Mouse (Mus musculus): Measurements from ENCODE around the gene Dlx4. TPM values are rescaled to one million over a fixed set of nuclear protein-coding genes. Genes with fewer than 3 reads are reported as not detected.

Gene Dlx4
- total and polyA plus RNA-seq, 3 experiments: 0.04 TPM; not detected in 2

DNA sequence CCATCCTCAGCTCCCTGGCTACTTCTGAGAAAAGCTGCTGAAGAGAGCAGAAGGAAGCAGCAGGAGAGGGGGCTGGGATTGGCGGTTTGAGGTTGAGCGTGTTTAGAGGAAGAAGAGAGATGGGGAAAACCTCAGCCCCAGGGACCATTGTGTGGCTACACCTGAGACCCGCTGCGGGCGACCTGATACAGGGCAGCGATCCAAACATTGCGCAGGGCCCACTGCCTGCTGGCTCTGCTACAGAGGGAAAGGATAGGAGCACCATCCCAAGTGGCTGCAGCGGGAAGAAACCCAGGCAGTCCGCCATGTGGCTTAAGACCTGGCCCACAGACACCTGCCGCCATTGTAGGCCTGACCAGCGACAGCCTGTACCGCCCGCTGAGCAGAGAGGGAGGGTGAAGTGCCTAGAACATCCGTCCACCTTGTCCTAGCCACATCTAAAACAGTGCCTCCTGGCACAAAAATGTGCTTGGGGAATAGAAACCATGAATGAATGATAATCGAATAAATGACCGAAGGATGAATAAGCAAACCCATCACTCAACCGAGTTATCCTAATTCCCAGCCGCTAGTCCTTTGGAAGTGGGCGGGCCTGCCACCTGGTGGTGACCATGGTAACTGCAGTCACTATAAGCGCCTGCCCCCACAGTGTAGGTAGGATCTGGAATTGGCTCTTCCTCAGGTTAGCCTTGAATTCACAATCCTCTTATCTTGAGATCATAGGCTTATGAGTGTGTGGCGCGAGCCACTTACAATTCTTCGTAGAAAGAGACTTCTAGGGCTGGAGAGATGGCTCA, 39.4 kb downstream of the Dlx4 start:
- Histone ChIP-seq H3K79me2 (replicated peaks; ENCODE audit: control insufficient read depth, insufficient read depth, low read length) (no peaks in the 10 kb centered on the region), H3K9ac (ENCODE audit: low read depth, low read length) (no peak overlapping the region), H3K4me1 (ENCODE audit: control insufficient read depth, insufficient read depth, low read length) (peaks cover 8% of the 10 kb centered on the region), H3K27ac (no peak overlapping the region), H3K4me3 (no peak overlapping the region), H3K27me3 (ENCODE audit: control insufficient read depth, insufficient read depth, low read length) (no peaks in the 10 kb centered on the region), H3K36me3 (ENCODE audit: control insufficient read depth, insufficient read depth, low read length) (no peaks in the 10 kb centered on the region)
- TF ChIP-seq POLR2A (IDR thresholded peaks at IDR 0.05; ENCODE audit: insufficient read depth, low read depth, low read length) (no peak), EP300 (IDR thresholded peaks at IDR 0.05; ENCODE audit: insufficient read depth, low read depth, low read length) (peak; percentile 87), CTCF (IDR thresholded peaks at IDR 0.05) (peak; percentile 100)
- DNase-seq: peak; percentile 71 to 87
- intact Hi-C loops (cut with DNase I): loop anchor here (1.0 kb wide), 1 partner anchor 59 kb away; no protein-coding TSS in a partner anchor
- WGBS: 34% methylated on average over 23 of the region's 23 CpGs

DNA sequence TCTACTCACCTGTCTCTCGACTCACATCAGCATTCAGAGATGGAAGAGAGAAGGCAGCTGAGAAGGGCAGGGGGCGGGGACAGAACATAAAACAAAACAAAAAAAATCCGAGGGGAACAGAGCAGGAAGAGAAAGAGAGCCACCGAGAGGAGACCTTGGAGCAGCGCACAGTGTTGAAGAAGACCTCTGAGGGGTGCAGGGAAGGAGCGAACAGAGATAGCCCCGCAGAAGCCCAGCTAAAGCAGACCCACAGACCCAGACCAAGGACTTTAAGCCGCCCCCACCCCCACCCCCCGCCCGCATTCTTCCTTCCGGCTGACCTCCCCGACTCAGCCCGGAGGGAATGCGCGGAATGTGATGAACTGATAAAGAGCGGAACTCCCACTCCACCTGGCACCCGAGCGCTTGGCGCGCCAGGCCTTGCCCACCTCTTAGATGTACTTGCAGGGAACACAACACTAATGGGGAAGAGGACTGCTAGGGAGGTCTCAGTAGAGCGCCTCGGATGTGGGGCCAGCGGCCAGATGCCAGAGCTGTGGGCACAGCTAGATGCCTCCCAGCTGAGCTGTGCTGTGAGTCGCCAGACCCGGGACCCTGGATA, 40.7 kb downstream of the Dlx4 start:
- Histone ChIP-seq H3K79me2 (replicated peaks; ENCODE audit: control insufficient read depth, insufficient read depth, low read length) (no peaks in the 10 kb centered on the region), H3K36me3 (ENCODE audit: control insufficient read depth, insufficient read depth, low read length) (no peaks in the 10 kb centered on the region), H3K27me3 (ENCODE audit: control insufficient read depth, insufficient read depth, low read length) (no peaks in the 10 kb centered on the region), H3K4me3 (no peak overlapping the region), H3K27ac (no peak overlapping the region), H3K9ac (ENCODE audit: low read depth, low read length) (no peak overlapping the region), H3K4me1 (ENCODE audit: control insufficient read depth, insufficient read depth, low read length) (peaks cover 8% of the 10 kb centered on the region)
- intact Hi-C loops (cut with DNase I): loop anchor here (2.0 kb wide), 1 partner anchor 17 kb away; no protein-coding TSS in a partner anchor
- no peak for TF ChIP-seq EP300 (IDR thresholded peaks at IDR 0.05; ENCODE audit: insufficient read depth, low read depth, low read length)
- TF ChIP-seq POLR2A (IDR thresholded peaks at IDR 0.05; ENCODE audit: insufficient read depth, low read depth, low read length): no peak
- no peak for TF ChIP-seq CTCF (IDR thresholded peaks at IDR 0.05)
- peak in 1 of 2 experiments; percentile 31 for DNase-seq
- WGBS: 4% methylated on average over 25 of the region's 25 CpGs

DNA sequence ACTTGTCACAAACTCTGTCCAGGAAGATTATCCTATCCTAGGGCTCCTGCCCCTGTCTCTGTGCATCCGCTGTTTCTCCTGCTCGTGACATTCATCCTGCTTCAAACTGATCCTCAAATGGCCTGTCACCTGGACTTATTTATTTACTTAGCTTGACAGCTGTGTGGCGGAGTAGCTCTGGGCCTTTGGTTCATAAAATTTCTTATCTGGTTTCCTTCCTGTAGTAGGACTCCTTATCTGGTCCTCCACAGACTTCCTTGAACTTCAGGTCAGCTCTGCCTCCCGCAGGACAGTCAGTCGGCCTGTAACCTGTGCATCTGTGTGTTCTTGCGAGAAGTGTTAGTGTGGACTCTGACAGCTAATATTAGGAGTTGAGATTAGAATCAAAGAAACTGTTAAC, 41.8 kb downstream of the Dlx4 start:
- H3K4me1 ChIP-seq (ENCODE audit: control insufficient read depth, insufficient read depth, low read length): peaks cover 8% of the 10 kb centered on the region
- H3K27me3 ChIP-seq (ENCODE audit: control insufficient read depth, insufficient read depth, low read length): no peaks in the 10 kb centered on the region
- H3K79me2 ChIP-seq (replicated peaks; ENCODE audit: control insufficient read depth, insufficient read depth, low read length): no peaks in the 10 kb centered on the region
- no peak overlapping the region for H3K27ac ChIP-seq
- H3K4me3 ChIP-seq: no peak overlapping the region
- no peaks in the 10 kb centered on the region for H3K36me3 ChIP-seq (ENCODE audit: control insufficient read depth, insufficient read depth, low read length)
- peak; percentile 60; the same call in 1 of the 2 replicates for TF ChIP-seq EP300 (IDR thresholded peaks at IDR 0.05; ENCODE audit: insufficient read depth, low read depth, low read length)
- peak; percentile 33 for TF ChIP-seq CTCF (IDR thresholded peaks at IDR 0.05)
- TF ChIP-seq POLR2A (IDR thresholded peaks at IDR 0.05; ENCODE audit: insufficient read depth, low read depth, low read length): no peak
- 45% methylated on average over 6 of the region's 6 CpGs for WGBS
- peak in 1 of 2 experiments; percentile 19 for DNase-seq
- no peak overlapping the region for H3K9ac ChIP-seq (ENCODE audit: low read depth, low read length)
- intact Hi-C loops (cut with DNase I): loop anchor here (1.0 to 2.0 kb wide), 2 partner anchors 15 to 28 kb away; partner anchors contain the start of gene Itga3

DNA sequence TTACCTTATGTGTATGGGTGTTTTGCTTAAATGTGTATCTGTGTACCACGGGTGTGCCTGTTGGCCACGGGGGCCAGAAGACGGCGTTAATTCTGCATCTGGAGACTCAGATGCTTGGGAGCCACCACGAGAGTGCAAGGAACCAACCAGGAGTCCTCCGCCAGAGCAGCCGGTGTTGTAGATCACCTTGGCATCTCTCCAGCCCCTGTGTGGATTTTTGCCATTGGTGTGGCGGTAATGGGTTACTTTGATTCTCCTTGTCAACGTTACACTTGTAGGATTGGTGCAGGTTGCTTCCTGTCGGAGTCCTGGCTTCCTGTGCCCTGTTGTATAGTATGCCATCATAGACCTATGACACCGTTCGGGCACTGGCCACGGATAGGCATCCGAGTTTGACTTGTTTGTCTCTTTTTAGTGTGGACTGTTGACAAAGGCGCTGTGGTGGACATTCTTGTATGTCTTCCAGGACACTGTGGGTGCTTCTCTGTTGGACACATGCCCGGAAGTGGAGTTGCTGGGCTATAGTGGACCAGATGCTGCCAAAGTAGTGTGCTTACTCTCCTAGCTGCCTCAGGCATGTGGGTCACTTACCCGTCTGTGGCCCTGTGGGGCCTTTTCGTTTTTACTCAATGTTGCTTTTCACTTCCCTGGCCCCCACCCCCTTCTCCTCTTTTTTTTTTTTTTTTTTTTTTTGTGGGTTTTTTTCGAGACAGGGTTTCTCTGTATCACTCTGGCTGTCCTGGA, 43.7 kb downstream of the Dlx4 start:
- Histone ChIP-seq H3K36me3 (ENCODE audit: control insufficient read depth, insufficient read depth, low read length) (no peaks in the 10 kb centered on the region), H3K9ac (ENCODE audit: low read depth, low read length) (no peak overlapping the region), H3K4me1 (ENCODE audit: control insufficient read depth, insufficient read depth, low read length) (peaks cover 8% of the 10 kb centered on the region), H3K27me3 (ENCODE audit: control insufficient read depth, insufficient read depth, low read length) (no peaks in the 10 kb centered on the region), H3K4me3 (no peak overlapping the region), H3K79me2 (replicated peaks; ENCODE audit: control insufficient read depth, insufficient read depth, low read length) (no peaks in the 10 kb centered on the region), H3K27ac (no peak overlapping the region)
- TF ChIP-seq POLR2A (IDR thresholded peaks at IDR 0.05; ENCODE audit: insufficient read depth, low read depth, low read length) (no peak), EP300 (IDR thresholded peaks at IDR 0.05; ENCODE audit: insufficient read depth, low read depth, low read length) (no peak), CTCF (IDR thresholded peaks at IDR 0.05) (no peak)
- intact Hi-C loops (cut with DNase I): no loop called here
- 76% methylated on average over 19 of the region's 19 CpGs for WGBS
- DNase-seq: no peak

DNA sequence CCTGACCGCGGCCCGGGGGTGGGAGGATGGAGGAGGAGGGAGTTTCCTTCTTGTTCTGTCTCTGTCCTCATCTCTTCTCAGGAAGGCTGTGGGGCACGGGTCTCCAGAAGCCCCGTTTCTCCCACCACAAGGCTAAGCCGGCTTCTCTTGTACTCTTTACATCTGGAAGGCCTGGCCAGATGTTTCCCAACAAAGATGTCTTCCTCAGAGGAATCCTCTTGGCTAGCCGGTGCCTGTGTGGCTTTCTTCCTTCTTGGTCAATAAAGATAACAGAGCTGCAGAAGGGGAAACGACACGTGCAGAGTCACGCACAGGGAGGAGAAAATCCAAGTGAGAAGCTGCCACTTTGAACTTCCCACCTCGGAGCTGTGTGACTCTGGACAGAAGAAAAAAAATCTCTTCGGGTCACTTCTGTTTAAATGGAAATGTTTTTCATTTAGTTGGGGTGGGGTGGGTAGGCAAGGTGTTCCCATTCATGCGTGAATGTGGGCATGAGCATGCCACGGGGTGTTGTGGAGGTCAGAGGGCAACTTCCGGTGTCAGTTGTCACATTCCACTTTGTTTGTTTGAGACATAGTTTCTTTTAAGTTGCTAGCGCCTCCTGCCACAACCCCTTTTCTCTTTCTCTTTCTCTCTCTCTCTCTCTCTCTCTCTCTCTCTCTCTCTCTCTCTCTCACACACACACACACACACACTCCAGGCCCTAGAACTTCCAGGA, 44.8 kb downstream of the Dlx4 start:
- Histone ChIP-seq H3K4me1 (ENCODE audit: control insufficient read depth, insufficient read depth, low read length) (peaks cover 10% of the 10 kb centered on the region), H3K27ac (no peak overlapping the region), H3K4me3 (no peak overlapping the region), H3K36me3 (ENCODE audit: control insufficient read depth, insufficient read depth, low read length) (no peaks in the 10 kb centered on the region), H3K9ac (ENCODE audit: low read depth, low read length) (no peak overlapping the region), H3K27me3 (ENCODE audit: control insufficient read depth, insufficient read depth, low read length) (no peaks in the 10 kb centered on the region), H3K79me2 (replicated peaks; ENCODE audit: control insufficient read depth, insufficient read depth, low read length) (no peaks in the 10 kb centered on the region)
- no peak for TF ChIP-seq EP300 (IDR thresholded peaks at IDR 0.05; ENCODE audit: insufficient read depth, low read depth, low read length)
- no peak for TF ChIP-seq POLR2A (IDR thresholded peaks at IDR 0.05; ENCODE audit: insufficient read depth, low read depth, low read length)
- TF ChIP-seq CTCF (IDR thresholded peaks at IDR 0.05): no peak
- WGBS: 38% methylated on average over 16 of the region's 16 CpGs
- DNase-seq: no peak
- intact Hi-C loops (cut with DNase I): no loop called here

Measured in heart, adult 2 months (tissue).